Mouse (Mus musculus) forebrain, embryonic 16.5 days (tissue): Measurements from ENCODE around the gene Pakap. TPM values are rescaled to one million over a fixed set of nuclear protein-coding genes. Genes with fewer than 3 reads are reported as not detected.
A peak's percentile ranks its signal among the peaks of the same experiment; 100 is the strongest.

Experiments used
- ATAC-seq: fragments of 200-750 bp; cut with Nextera tagmentation; 2 replicates; pipeline ENCODE4 v1.8.0; 2017; ENCODE audit warnings: mild to moderate bottlenecking, moderate library complexity
- H3K27ac ChIP-seq: fragments of 300-500 bp; sonication (generic); 2 replicates; pipeline ENCODE4 v1.5.1; 2014; ENCODE audit warnings: low read length, control low read depth
- H3K27me3 ChIP-seq: fragments of 300-500 bp; sonication (generic); replicated peaks from 2 replicates; pipeline ENCODE4 v1.6.1; 2014; ENCODE audit warnings: low read length; ENCODE audit not compliant: control insufficient read depth, insufficient read depth
- H3K36me3 ChIP-seq: fragments of 300-500 bp; sonication (generic); 2 replicates; pipeline ENCODE4 v1.6.1; 2014; ENCODE audit not compliant: control insufficient read depth, insufficient read depth
- H3K4me1 ChIP-seq: fragments of 300-500 bp; sonication (generic); replicated peaks from 2 replicates; pipeline ENCODE4 v1.6.1; 2014; ENCODE audit warnings: low read length; ENCODE audit not compliant: control insufficient read depth, insufficient read depth
- H3K4me2 ChIP-seq: fragments of 300-500 bp; sonication (generic); 2 replicates; pipeline ENCODE4 v1.6.1; 2014; ENCODE audit warnings: mild to moderate bottlenecking, low read length, control low read depth
- H3K4me3 ChIP-seq: fragments of 300-500 bp; sonication (generic); replicated peaks from 2 replicates; pipeline ENCODE4 v1.5.1; 2014; ENCODE audit warnings: mild to moderate bottlenecking, low read length, control low read depth
- H3K9ac ChIP-seq: fragments of 300-500 bp; sonication (generic); replicated peaks from 2 replicates; pipeline ENCODE4 v1.6.1; 2014; ENCODE audit warnings: low read depth, low read length, control low read depth
- H3K9me3 ChIP-seq: fragments of 300-500 bp; sonication (generic); 2 replicates; pipeline ENCODE4 v1.6.1; 2016; ENCODE audit warnings: low read length; ENCODE audit not compliant: control insufficient read depth
- WGBS: fragments of 180-500 bp; shearing (Covaris S2); extraction: QIAGEN DNeasy Blood & Tissue Kit; methylation state at CpG from one replicate; pipeline ENCODE4 v1.1.7; 2014; 5-methylcytosine and 5-hydroxymethylcytosine counted together
- polyA plus RNA-seq: library from polyadenylated mRNA; unstranded; fragments of >200 nt; fragmentation: Nextera tagmentation; extraction: Ambion mirVana; gene quantifications from 2 replicates; pipeline ENCODE4 v1.2.1, GENCODE M21; 2015

Gene Pakap
- polyA plus RNA-seq, 1 experiment from 2014 or later: 6.4 TPM

DNA sequence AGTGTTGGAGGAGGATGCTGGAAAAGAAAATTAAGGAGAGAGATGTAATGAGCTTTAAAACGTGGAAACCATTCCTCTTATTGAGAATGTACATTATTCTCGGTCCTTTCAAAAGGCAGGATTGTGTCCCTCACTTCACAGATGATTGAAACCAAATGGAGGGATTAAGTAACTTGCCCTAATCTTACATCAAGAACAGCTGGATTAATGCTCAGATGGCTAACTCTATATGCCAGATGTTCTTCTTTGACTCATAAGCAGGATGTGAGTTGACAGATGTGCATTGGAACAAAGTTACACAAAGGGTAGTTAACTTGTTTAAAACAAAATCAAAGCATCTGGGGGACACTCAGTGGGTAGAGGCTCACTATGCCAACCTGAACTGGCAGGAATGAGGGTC is 338.7 kb downstream of the Pakap start:
- ATAC-seq: no peak
- no peak overlapping the region for H3K4me3 ChIP-seq
- H3K36me3 ChIP-seq: no peaks in the 10 kb centered on the region
- no peak overlapping the region for H3K27ac ChIP-seq
- no peaks in the 10 kb centered on the region for H3K27me3 ChIP-seq
- H3K9ac ChIP-seq: no peak overlapping the region
- H3K4me1 ChIP-seq: 0 out of 2 replicates have a peak, but pooled peaks cover 3% of the 10 kb centered on the region
- H3K9me3 ChIP-seq: no peaks in the 10 kb centered on the region
- WGBS: 8% methylated on average over 2 of the region's 2 CpGs
- H3K4me2 ChIP-seq: no peak overlapping the region

DNA sequence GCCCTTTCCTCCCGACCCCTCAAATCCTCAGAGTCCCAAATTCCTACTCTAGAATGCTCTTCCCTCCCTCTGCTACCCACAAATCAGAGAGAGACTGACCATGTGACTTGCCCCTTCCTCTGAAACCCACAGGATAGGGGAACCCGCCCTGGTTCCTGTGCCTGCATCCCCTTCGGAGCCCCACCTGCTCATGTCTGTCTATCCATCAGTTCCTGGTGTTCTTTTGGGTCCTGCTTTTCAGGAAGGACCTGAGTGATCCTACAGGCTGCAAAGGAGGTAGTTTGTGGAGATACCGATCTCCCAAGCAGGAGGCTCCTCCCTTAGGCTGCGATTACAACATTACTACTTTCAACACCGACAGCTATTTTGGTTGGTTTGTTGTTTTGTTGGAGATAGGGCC is 340.9 kb downstream of the Pakap start:
- no peaks in the 10 kb centered on the region for H3K27me3 ChIP-seq
- no peaks in the 10 kb centered on the region for H3K36me3 ChIP-seq
- H3K9me3 ChIP-seq: peaks cover 3% of the 10 kb centered on the region; the same call in 1 of the 2 replicates
- no peak for ATAC-seq
- no peak overlapping the region for H3K4me2 ChIP-seq
- WGBS: 87% methylated on average over 6 of the region's 6 CpGs
- 0 out of 2 replicates have a peak, but pooled peaks cover 3% of the 10 kb centered on the region for H3K4me1 ChIP-seq
- no peak overlapping the region for H3K9ac ChIP-seq
- no peak overlapping the region for H3K4me3 ChIP-seq
- H3K27ac ChIP-seq: no peak overlapping the region

DNA sequence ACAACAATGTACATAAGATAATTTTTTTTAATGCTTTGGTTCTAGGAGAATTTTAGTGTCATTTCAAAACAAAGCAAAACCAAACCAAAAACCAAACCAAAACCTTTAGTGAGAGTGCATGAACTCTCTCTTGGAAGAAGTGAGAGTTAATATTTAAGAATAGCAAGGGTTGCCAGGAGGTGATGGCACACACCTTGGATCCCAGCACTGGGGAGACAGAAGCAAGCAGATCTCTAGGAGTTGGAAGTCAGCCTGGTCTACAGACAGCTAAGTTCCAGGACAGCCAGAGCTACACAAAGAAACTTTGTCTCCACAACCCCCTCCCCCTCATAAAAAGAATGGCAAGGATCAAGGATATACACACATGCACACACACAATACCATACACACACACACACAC is 345.0 kb downstream of the Pakap start:
- H3K9me3 ChIP-seq: peaks cover 3% of the 10 kb centered on the region; the same call in 1 of the 2 replicates
- no peak overlapping the region for H3K4me2 ChIP-seq
- no peaks in the 10 kb centered on the region for H3K36me3 ChIP-seq
- H3K4me1 ChIP-seq: peaks cover 2% of the 10 kb centered on the region; the same call in 1 of the 2 replicates
- no peak for ATAC-seq
- no peaks in the 10 kb centered on the region for H3K27me3 ChIP-seq
- H3K9ac ChIP-seq: no peak overlapping the region
- H3K4me3 ChIP-seq: no peak overlapping the region
- no peak overlapping the region for H3K27ac ChIP-seq

DNA sequence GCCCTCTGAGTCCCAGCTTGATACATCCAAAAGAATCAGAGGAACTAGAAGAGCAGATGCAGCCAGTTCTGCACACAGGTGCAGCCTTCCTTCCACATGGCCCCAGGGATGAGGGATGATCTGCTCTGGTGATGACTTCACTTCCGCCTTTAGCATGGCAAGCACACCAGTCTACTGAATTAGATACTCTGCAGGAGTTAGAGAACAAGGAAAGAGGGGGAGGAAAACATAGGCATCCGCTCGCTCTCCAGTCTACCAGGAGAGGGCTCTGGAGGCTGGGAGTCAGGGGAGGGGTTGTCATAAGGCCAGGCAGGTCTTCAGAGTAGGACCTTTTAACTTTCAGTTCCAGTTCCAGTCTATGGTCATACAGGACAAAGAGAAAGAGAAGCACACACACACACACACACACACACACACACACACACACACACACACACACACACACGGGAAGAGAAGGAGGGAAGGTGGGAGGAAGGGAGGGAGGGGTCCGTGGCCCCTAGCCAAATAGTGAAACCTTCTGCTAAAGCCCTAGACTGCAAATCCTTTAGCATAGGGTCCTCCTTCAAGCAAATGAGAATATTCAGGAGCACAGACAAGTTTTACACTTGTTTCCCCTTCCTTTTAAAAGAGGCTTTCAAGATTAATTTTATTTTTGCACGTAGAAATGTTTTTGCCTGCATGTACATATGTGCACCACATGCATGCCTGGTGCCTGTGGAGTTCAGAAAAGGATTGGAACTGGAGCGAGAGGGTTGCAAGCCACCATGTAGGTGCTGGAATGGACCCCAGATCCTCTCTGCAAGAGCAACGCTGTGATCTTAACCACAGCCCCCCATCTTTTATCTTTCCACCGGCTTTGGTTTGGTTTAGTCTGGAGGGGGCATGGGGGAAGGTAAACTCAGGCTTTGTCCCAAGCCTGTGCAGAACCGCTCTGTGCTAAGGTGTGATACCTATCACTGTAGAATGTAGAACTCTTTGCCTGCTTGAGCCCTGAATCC is 346.5 kb downstream of the Pakap start:
- no peaks in the 10 kb centered on the region for H3K36me3 ChIP-seq
- no peak overlapping the region for H3K27ac ChIP-seq
- no peaks in the 10 kb centered on the region for H3K27me3 ChIP-seq
- no peak overlapping the region for H3K4me2 ChIP-seq
- no peak overlapping the region for H3K9ac ChIP-seq
- WGBS: 77% methylated on average over 9 of the region's 10 CpGs
- H3K4me1 ChIP-seq: peaks cover 2% of the 10 kb centered on the region; the same call in 1 of the 2 replicates
- no peak overlapping the region for H3K4me3 ChIP-seq
- ATAC-seq: no peak
- peaks cover 3% of the 10 kb centered on the region; the same call in 1 of the 2 replicates for H3K9me3 ChIP-seq

DNA sequence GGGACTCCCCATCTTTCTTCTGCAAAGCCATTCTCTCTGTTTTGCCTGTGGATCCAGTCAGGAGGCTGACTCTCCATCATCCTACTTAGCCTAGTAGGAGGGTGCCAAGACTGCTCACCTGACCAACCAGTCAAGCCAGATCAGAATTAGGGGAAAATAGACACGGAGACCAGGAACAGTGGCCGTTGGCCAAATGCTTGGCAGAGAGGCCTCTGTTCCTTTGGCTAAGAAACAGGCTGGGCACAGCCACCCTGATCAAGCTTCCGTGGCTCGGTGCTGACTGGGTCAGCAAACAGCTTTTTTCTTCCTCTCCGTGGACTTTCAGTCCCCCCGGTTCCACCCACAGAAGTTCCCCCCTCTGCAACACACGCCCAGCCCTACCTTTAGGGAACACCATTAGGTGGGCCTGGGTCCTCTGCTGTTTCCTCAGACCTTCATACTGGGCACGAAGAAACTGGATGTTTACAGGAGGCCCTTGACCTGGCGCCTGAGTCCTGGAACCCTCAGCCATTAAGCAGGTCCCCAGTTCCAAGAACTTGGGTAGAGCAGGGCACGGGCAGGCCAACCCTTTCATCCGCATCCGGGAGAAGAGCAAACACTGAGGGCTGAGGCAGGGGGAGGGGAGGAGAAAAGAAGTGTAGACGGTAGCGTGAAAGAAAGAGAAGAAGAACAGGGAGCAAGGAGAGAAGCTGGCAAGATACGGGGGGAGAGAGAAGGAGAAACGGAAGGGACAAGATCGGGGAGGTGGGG is 347.4 kb downstream of the Pakap start:
- Histone ChIP-seq H3K9me3 (peaks cover 3% of the 10 kb centered on the region; the same call in 1 of the 2 replicates), H3K9ac (no peak overlapping the region), H3K4me1 (peaks cover 2% of the 10 kb centered on the region; the same call in 1 of the 2 replicates), H3K27ac (no peak overlapping the region), H3K27me3 (no peaks in the 10 kb centered on the region), H3K4me2 (no peak overlapping the region), H3K36me3 (no peaks in the 10 kb centered on the region), H3K4me3 (no peak overlapping the region)
- peak; percentile 35; the same call in 1 of the 2 replicates for ATAC-seq
- WGBS: 42% methylated on average over 17 of the region's 17 CpGs

DNA sequence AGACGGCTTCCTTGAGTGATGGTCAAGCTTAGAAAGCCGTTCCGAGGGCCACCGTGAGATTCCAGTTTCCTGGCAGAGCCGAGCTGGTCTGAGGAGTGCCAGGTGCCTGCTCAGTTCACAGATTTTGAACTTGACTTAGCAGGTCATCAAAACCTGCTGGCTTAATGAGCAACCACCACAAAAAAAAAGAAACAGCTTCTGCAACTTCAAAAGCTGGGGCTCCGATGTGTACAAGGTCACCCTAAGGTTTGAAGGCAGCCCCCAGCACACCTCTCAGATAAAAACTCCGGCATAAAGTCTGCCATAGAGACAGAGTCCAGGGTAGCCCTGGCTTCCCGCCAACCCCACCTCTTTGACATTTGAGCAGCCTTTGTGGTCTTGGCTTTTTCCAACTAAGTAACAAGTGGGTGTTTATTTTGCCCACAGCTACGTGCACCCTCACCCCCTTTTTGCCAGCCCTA is 348.3 kb downstream of the Pakap start, which contains the start of gene D630039A03Rik:
D630039A03Rik (minus strand) TSS at position 97 of the 461 bp plus-strand sequence.
- ATAC-seq: no peak
- WGBS: 30% methylated on average over 9 of the region's 9 CpGs

DNA sequence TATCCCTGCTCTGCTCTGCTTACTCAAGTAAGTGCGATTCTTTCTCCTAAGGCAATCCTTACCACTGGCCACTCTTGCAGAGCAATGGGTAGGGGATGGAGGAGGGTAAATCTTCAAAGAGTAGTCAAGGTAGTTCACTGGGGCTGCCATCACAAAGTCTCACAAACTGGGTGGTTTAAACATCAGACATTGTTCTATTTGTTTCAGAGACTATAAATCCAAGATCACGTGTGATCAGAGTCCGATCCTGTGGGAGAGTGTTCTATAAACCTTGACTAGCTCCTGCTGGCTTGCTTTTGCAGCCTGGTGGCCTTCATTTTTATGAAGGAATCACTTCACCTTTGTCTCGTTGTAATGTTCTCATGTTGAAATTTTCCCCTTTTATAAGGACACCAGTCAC is 348.7 kb downstream of the Pakap start:
- no peak overlapping the region for H3K9ac ChIP-seq
- H3K36me3 ChIP-seq: no peaks in the 10 kb centered on the region
- peaks cover 3% of the 10 kb centered on the region; the same call in 1 of the 2 replicates for H3K9me3 ChIP-seq
- H3K4me2 ChIP-seq: no peak overlapping the region
- no peak overlapping the region for H3K4me3 ChIP-seq
- no peak for ATAC-seq
- H3K27me3 ChIP-seq: no peaks in the 10 kb centered on the region
- no peak overlapping the region for H3K27ac ChIP-seq
- peaks cover 2% of the 10 kb centered on the region; the same call in 1 of the 2 replicates for H3K4me1 ChIP-seq
- 71% methylated on average over 4 of the region's 4 CpGs for WGBS

More for the DNA sequence above, 348.3 kb downstream of the Pakap start, which contains the start of gene D630039A03Rik:
- Histone ChIP-seq H3K9me3 (peaks cover 3% of the 10 kb centered on the region; the same call in 1 of the 2 replicates), H3K4me1 (peaks cover 2% of the 10 kb centered on the region; the same call in 1 of the 2 replicates), H3K36me3 (no peaks in the 10 kb centered on the region), H3K4me3 (no peak within 1 kb of the TSS), H3K27me3 (no peaks in the 10 kb centered on the region), H3K27ac (no peak within 1 kb of the TSS), H3K4me2 (no peak within 1 kb of the TSS), H3K9ac (no peak within 1 kb of the TSS)

DNA sequence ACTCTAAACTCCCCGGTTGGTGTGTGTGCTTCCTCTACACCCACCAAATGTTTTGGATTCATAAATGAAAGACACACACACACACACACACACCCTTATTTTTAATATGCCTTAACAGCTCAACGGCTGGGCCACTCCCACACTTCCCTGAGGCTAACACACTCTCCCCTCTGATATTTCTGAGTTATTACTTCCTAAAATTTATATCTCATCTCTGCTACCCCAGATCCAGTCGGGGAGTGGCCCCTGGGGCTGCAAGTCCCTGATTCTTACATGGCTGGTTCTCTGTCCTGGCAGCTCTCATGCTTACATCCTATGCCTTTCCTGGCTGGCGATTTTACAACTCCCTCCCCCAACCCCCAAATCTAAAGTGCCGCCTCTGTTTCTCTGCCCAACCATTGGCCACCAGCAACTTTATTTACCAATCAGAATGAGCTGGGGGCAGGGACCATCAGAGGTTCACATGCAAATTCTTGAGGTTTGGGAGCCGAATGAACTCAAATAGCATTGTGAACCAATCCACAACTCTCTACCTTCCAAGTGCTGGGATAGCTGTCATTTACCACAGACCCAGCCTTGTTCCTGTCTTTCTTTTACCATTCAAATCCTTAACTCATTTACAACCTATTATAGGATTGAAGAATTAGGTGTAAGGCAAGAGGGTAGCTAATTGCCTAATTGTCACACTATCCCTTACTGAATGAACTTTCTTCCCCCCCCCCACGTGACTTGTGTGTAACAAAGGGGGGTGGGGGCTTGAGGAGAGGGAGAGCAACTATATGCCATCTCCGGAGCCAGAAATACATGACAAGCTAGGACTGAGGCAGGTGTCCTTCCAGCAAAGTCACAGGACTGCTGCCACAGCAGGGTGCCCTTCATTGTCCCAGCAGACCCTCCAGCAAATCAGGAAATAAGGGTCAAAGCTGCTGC is 351.8 kb downstream of the Pakap start:
- H3K27ac ChIP-seq: no peak overlapping the region
- H3K4me3 ChIP-seq: no peak overlapping the region
- no peaks in the 10 kb centered on the region for H3K36me3 ChIP-seq
- no peaks in the 10 kb centered on the region for H3K27me3 ChIP-seq
- no peaks in the 10 kb centered on the region for H3K9me3 ChIP-seq
- 11% methylated on average over 8 of the region's 8 CpGs for WGBS
- no peak overlapping the region for H3K4me2 ChIP-seq
- H3K9ac ChIP-seq: no peak overlapping the region
- H3K4me1 ChIP-seq: peaks cover 2% of the 10 kb centered on the region; the same call in 1 of the 2 replicates
- peak; percentile 51 for ATAC-seq
